Mouse (Mus musculus) bone marrow macrophage, adult 2 months (primary cell): ENCODE results near the gene Gcm1. TPM values are rescaled to one million over a fixed set of nuclear protein-coding genes. Genes with fewer than 3 reads are reported as not detected.

ENCODE experiments used
- H3K27ac ChIP-seq: 2 replicates; pipeline ENCODE4 v1.5.1; 2012; ENCODE audit warnings: low read depth, low read length; ENCODE audit not compliant: insufficient read depth
- H3K4me1 ChIP-seq: 2 replicates; pipeline ENCODE4 v1.6.1; 2012; ENCODE audit warnings: low read length; ENCODE audit not compliant: control insufficient read depth, insufficient read depth
- H3K4me3 ChIP-seq: 2 replicates; pipeline ENCODE4 v1.5.1; 2012; ENCODE audit warnings: mild to moderate bottlenecking, low read length, moderate library complexity; ENCODE audit not compliant: insufficient read depth
- CTCF ChIP-seq: IDR thresholded peaks from 2 replicates; pipeline ENCODE4 v1.5.1; 2012; ENCODE audit warnings: low read depth, mild to moderate bottlenecking, low read length, moderate library complexity
- POLR2A ChIP-seq: IDR thresholded peaks from 2 replicates; pipeline ENCODE4 v1.6.1; 2012; ENCODE audit warnings: mild to moderate bottlenecking, low read depth, low read length, borderline replicate concordance
- polyA plus RNA-seq: library from polyadenylated mRNA; stranded (reverse); fragments of >200 nt; gene quantifications from 2 replicates; pipeline ENCODE4 v1.2.4, GENCODE M21; 2012; ENCODE audit not compliant: missing spikeins, insufficient read depth, insufficient read length

Gcm1 gene
- polyA plus RNA-seq, 1 experiment = not detected

GRCm38 (mm10) chr9:78089906-78090305, 38.2 kb downstream of the Gcm1 start:
- TF ChIP-seq CTCF = no peak
- TF ChIP-seq POLR2A = no peak
- Histone ChIP-seq H3K4me3 (no peak overlapping the region), H3K4me1 (peaks cover 24% of the 10 kb centered on the region)

DNA sequence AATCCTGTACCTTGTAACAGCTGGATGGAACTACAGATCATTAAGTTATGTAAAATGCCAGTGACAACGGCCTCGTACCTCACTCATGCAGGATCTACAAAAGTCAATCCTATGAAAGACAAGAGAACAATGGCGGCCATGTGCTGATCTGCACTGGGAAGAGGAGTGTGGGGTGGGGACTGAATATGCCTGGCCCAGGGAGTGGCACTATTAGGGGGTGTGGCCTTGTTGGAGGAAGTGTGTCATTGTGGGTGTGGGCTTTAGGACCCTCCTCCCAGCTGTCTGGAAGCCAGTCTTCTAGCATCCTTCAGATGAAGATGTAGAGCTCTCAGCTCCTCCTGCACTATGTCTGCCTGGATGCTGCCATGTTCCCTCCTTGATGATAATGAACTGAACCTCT, 38.9 kb downstream of the Gcm1 start:
- H3K27ac ChIP-seq = no peak overlapping the region
- no peak overlapping the region for H3K4me3 ChIP-seq
- TF ChIP-seq POLR2A (no peak), CTCF (no peak)
- H3K4me1 ChIP-seq = peaks cover 18% of the 10 kb centered on the region

More at GRCm38 (mm10) chr9:78089906-78090305, 38.2 kb downstream of the Gcm1 start:
- no peak overlapping the region for H3K27ac ChIP-seq

DNA sequence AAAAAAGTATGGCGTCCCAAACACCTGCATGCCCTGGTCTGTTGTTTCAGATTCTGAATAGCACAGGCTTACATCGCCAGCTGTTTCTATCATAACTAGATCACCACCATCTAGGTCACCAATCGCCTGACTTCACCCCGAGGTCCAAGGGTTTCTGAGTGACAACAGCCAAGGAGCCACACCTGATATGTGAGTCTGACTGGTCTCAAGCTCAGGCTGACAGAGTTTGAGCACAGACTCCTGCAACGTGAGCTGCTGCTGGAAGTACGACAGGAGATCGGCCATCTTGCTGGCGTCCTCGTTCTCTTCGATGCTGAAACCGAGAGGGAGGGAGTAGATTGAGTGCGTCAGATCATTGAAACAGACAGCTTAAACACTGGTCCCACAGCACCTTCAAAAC, 44.0 kb downstream of the Gcm1 start:
- TF ChIP-seq POLR2A (no peak), CTCF (no peak)
- H3K27ac ChIP-seq = no peak overlapping the region
- H3K4me1 ChIP-seq = 0 out of 2 replicates have a peak, but pooled peaks cover under 1% of the 10 kb centered on the region
- no peak overlapping the region for H3K4me3 ChIP-seq

DNA sequence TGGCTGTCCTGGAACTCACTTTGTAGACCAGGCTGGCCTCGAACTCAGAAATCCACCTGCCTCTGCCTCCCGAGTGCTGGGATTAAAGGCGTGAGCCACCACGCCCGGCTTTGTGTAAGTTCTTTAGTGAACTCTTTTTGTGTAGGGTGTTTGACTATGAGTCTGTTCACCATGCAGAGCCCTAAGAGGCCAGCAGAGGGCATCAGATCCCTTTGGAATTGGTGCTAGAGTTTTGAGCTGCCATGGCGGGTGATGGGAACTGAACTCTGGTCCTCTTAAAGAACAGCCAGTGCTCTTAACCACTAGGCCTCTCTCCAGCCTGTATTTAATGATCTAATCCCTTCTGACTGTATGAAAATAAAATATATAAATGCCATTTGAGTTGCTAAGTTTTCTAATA, 44.7 kb downstream of the Gcm1 start:
- Histone ChIP-seq H3K4me1 (peaks cover 6% of the 10 kb centered on the region), H3K27ac (no peak overlapping the region), H3K4me3 (no peak overlapping the region)
- no peak; the same call in 1 of the 2 replicates for TF ChIP-seq CTCF
- TF ChIP-seq POLR2A = no peak

GRCm38 (mm10) chr9:78100956-78101355, 49.2 kb downstream of the Gcm1 start:
- TF ChIP-seq CTCF = no peak
- no peak for TF ChIP-seq POLR2A
- Histone ChIP-seq H3K4me1 (peaks cover 29% of the 10 kb centered on the region), H3K4me3 (no peak overlapping the region), H3K27ac (no peak overlapping the region)

- H3K27ac ChIP-seq = no peak overlapping the region
- H3K4me3 ChIP-seq = no peak overlapping the region
- no peak for TF ChIP-seq POLR2A
- peaks cover 31% of the 10 kb centered on the region for H3K4me1 ChIP-seq
Measured at GRCm38 (mm10) chr9:78101431-78101830, 49.7 kb downstream of the Gcm1 start.

GRCm38 (mm10) chr9:78103965-78104560, 52.3 kb downstream of the Gcm1 start:
- H3K27ac ChIP-seq = no peak overlapping the region
- peaks cover 37% of the 10 kb centered on the region for H3K4me1 ChIP-seq
- no peak overlapping the region for H3K4me3 ChIP-seq
- TF ChIP-seq CTCF (no peak), POLR2A (no peak)

DNA sequence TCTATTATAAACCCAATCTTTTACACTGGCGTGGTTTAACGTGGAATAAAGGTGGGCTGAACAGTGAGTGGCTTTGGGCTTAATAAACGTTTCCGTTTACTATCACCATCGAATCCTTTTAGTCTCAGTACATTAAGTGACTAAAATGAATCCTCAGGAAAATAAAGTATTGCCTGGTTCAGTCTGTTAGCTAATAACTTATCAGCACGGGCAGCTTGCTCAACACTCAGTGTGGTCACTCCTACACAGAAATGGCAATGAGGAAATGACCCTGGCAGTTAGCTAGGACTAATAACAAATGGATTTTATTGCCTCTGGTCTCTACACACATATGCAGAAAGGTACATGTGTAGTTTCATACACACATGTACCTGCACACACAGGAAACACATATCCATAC, 53.2 kb downstream of the Gcm1 start:
- Histone ChIP-seq H3K27ac (no peak overlapping the region), H3K4me1 (peaks cover 43% of the 10 kb centered on the region), H3K4me3 (no peak overlapping the region)
- no peak for TF ChIP-seq CTCF
- TF ChIP-seq POLR2A = no peak

GRCm38 (mm10) chr9:78105501-78105932, 53.8 kb downstream of the Gcm1 start:
- Histone ChIP-seq H3K27ac (no peak overlapping the region), H3K4me1 (peaks cover 47% of the 10 kb centered on the region), H3K4me3 (no peak overlapping the region)
- TF ChIP-seq CTCF (no peak), POLR2A (no peak)

DNA sequence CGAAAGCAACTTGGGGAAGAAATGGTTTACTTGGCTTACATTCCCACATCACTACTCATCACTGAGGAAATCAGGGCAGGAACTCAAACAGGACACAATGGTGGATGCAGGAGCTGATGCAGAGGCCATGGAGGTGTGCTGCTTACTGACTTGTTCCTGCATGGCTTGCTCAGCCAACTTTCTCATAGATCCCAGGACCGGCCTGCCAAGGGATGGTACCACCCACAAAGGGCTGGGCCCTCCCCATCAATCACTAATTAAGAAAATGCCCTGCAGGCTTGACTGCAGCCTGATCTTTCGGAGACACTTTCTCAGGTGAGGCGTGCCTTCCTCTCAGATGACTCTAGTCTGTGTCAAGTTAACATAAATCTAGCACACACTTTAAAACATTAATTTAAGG, 55.1 kb downstream of the Gcm1 start:
- no peak overlapping the region for H3K4me3 ChIP-seq
- H3K27ac ChIP-seq = no peak overlapping the region

More for the DNA sequence above, 55.1 kb downstream of the Gcm1 start:
- H3K4me1 ChIP-seq = peaks cover 42% of the 10 kb centered on the region
- no peak for TF ChIP-seq CTCF
- no peak for TF ChIP-seq POLR2A
